Mouse (Mus musculus) T-helper 1 cell (primary cell): ENCODE results near the gene Nup85.
"Not testable (repeated sequence)": the region's sequence is repeated elsewhere in the genome, so short reads cannot be mapped to it uniquely, and the experiment has no call there.

Source experiments
- in situ Hi-C: fragments of 300-600 bp; cut with MboI, MseI; formaldehyde crosslinking; loops from one replicate; pipeline ENCODE4 v1.15.1; 2025; ENCODE audit warnings: high pct_unique_total_duplicates

Nup85 gene

GRCm38 (mm10) chr11:115564064-115564809, at the start of gene Nup85:
Gene Nup85 (plus strand): TSS chr11:115564434.
- in situ Hi-C loops: no loop called here

DNA sequence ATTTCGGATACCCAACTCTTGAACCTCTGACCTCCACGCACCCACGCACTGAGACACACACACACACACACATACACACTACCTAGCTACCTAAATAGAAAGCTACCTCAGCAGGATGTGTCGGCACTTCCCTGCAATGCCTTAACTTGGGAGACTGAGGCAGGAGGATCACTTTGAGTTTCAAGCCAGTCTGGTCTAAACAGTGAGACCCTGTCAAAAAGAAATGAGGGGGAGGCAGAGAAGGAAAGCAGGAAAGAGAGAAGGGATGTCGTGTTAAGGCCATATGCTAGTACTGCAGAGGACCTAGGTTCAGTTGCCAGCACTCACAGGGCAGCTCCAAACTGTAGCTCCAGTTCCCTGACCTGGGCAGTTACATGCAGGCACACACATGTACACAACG, 49.2 kb upstream of the Nup85 start:
- in situ Hi-C loops: loop anchor here (5.0 kb wide), 1 partner anchor 78 kb away; no protein-coding TSS in a partner anchor

DNA sequence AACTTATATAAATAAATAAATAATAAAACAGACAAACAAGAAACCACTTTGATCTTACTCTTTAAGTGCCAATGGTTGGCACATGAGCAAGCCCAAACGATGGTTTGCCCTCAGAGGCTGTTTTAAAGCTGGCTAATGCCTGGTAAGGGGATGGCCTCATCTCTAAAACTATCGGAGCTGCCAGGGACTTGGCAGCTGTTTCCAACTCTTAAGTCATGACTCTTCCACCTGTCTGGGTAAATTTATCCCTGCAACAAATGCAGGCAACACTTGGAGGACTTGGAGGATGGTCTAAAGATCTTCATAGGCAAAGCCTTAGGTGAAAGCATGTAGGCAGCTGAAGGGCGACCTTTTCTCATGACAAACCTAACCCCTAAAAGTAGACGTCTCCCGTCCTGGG, 47.3 kb upstream of the Nup85 start:
- in situ Hi-C loops: loop anchor here (5.0 kb wide), 1 partner anchor 80 kb away; no protein-coding TSS in a partner anchor

DNA sequence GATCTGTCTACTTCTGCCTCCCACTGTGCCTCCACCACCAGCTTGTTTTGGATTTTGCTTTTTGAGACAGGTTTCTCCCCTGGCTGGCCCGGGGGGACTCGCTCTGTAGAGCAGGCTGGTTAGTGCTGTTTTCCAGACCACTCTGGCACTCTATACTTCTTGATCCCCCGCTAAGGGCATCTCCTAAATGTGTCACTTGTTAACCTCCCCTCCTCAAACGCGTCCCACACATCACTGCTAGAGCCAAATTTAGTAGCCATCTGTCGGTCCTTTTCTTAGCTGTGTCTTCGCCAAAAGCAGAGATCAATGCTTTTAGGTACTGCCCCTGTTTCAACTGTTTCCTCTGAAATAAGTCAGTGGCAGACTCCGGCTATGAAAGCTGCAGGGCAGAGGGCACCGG, 45.5 kb upstream of the Nup85 start:
- in situ Hi-C loops: loop anchor here (5.0 kb wide), 1 partner anchor 81 kb away; no protein-coding TSS in a partner anchor

GRCm38 (mm10) chr11:115519581-115519980, 44.7 kb upstream of the Nup85 start:
- in situ Hi-C loops: loop anchor here (5.0 kb wide), 1 partner anchor 82 kb away; no protein-coding TSS in a partner anchor

DNA sequence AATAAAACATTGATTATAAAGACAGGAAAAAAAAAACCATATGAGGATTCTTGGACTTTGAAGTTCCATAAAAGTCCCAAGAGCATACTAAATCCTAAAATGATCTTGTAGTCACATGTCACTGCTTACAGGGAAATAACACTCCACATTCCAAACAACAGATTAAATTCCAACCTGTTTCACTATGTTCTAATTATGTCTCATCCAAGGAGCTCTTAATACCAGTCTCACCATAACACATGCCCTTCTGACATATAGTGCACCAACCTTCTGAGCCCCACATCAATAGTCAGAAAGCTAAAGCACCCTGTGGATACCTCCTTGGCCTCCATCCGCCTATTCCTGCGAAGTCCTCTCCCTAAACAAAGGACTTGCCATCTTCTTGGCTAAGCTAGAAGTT, 44.0 kb upstream of the Nup85 start:
- in situ Hi-C loops: no loop called here

DNA sequence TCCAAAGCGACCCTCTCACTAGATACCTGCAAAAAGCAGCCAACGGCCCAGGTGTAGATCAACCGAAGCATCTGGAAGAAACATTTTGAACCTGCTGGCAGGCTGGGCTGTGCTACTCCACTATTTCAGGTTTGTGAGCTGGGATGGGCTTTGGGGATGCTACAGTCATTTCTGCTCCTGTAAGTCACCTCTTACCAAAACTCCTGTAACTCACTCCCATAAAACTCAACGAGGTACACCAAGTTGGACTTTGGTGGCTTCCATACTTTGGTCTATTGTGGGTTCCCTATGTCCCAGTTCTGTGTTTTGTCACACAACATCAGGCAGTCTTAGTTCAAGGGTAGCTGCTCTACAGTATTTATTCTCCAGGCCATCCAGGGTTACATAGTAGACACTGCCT, 43.2 kb upstream of the Nup85 start:
- in situ Hi-C loops: no loop called here

DNA sequence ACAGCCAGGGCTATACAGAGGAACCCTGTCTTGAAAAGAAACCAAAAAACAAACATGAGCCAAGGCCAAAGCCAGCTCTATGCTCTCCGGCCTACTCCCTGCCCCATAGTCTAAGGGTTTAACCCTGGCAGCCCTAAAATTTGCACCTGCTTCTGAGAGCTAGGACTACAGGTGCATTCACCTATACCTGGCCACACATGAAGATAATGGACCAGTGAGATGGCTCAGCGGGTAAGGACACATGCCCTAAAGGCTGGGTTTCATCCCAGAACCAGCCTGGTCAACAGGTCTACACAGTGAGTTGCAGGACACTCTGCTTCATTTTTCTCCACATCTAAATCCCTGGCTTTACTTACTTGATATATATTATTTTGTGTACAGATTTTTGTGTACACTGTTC, 42.0 kb upstream of the Nup85 start:
- in situ Hi-C loops: no loop called here

DNA sequence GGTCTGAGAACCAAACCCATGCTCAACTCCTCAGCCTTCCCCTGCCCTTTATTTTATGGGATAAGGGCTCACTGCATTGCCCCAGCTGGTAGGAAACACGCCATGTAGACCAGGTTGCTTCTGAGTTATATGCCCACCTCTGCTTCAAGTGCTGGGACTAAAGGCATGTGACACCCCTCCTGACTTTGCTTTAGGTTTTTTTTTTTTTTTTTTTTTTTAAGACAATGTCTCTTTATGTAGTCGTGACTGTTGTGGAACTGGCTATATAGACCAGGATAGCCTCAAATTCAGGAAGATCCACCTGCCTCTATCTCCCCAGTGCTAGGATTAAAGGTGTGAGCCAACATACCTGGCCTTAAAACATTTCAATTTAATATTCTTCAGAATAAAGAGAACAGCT, 41.5 kb upstream of the Nup85 start:
- in situ Hi-C loops: no loop called here

DNA sequence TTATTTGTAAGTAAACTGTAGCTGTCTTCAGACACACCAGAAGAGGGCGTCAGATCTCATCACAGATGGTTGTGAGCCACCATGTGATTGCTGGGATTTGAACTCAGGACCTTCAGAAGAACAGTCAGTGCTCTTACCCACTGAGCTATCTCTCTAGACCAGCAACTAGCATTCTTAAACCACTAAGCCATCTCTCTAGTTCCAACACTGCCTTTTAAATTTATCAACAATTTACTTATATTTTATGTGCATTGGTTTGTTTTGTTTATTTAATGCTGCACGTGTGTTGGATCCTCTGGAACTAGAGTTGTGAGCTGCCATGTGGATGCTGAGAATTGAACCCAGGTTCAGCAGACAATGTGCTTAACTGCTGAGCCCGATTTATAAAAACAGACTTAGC, 37.8 kb upstream of the Nup85 start:
- in situ Hi-C loops: not testable (repeated sequence)

DNA sequence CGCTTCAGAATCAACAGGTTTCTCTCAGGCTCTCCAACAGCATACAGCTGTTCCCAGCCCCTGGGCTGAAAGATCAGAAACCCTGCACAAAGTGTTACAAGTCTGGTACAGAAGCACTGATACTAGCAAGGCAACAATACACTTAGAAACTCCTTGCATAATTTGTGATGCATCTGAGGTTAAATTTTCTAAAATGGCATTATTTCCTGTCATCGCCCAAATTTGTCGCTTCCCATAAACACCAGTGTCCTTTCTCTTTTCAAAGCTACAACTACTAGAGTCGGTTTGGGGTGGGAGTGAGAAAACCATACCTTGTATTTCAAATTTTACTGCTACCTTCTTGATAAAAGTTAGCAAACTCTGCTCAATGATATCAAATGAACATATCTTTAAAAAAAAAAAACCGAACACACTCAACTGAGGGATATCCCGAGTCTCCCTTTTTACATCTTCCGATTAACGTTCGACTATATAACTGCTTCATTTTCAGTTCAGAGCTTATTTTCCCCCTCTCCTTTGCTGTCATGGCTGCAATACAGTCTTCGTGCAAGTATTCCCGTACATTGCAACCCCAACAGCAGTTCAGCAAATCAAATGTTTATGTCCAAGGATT, 29.4 kb upstream of the Nup85 start:
- in situ Hi-C loops: no loop called here

- in situ Hi-C loops: no loop called here
These were observed 28.7 kb upstream of the Nup85 start for GRCm38 (mm10) chr11:115535401-115536037.

DNA sequence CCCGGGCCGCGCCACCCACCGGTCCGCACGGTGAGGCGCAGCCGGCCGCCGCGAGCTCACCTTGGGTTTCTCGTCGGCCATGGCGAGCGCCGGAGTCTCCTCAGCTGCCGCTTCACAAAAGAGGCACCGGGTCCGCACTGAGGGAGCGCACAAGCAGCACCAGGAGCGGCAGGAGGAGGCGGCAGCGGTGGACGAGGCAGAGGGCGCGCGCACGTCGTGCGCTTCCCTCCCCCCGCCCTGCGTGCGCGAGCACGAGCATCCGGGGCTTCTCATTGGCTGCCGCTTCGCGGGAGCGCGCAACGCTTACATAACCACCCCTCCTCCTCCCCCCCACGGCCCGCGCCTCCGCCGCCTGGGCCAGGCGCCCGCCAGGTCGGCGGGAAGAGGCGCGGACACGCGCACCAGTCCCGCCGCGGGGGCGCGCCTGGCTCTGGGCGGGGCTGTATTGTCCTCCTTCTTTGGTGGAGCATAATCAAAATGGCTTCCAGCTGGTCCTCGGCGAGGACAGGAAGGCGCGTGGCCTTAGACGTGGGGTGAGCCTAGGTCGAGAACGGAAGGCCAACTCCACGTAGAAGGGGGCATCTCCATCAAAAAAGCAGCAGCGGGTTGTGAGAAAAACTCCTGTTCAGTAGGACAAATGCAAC, 28.1 kb upstream of the Nup85 start, which contains the start of gene Sumo2:
Gene Sumo2 (minus strand): TSS at position 239 of the 644 bp plus-strand sequence.
- in situ Hi-C loops: no loop called here

DNA sequence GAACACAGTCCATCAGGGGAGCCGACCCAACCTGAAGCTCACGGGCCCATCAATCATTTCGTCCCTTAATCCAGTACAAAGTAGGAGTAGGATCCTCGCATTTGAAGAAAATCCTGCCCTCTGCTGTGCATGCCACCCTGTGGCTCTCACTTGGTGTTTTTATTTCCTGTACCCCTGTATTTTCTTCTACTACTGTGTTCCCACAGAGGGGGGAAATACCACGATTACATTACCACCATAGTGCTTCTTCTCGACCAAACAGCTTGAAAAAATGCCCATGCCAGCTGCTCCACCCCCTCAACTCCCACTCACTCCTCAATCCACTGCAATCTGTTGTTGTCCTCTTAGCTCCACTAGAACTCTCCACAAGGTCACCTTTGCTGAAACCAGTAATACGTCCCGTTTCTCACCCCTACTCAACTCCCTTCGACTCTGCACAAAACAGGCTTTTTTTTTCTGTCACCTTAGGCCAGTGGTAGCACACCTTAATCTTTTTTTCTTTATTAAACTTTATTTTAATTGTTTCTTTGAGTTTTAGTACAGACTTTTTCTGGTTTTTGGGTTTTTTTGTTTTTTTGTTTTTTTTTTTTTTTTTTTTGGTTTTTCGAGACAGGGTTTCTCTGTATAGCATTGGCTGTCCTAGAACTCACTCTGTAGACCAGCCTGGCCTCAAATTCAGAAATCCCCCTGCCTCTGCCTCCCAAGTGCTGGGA, 27.2 kb upstream of the Nup85 start:
- in situ Hi-C loops: no loop called here

DNA sequence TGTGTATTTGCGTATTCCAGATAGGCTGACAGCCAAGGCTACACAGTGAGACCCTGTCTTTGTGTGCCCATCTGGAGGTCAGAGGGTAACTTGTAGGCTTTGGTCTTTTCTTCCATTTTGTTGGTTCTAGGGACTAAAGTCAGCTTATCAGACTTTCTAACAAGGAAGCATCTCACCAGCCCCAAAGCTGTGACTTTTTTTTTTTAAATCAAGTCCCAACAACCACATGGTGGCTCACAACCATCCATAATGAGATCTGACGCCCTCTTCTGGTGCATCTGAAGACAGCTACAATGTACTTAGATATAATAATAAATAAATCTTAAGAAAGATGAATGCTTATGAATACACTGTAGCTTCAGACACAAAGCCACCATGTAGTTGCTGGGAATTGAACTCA, 26.2 kb upstream of the Nup85 start:
- in situ Hi-C loops: no loop called here

GRCm38 (mm10) chr11:115543571-115543970, 20.7 kb upstream of the Nup85 start:
- in situ Hi-C loops: no loop called here

- in situ Hi-C loops: no loop called here
These were observed 11.5 kb upstream of the Nup85 start for GRCm38 (mm10) chr11:115552783-115553182.

GRCm38 (mm10) chr11:115555717-115556116, 8.5 kb upstream of the Nup85 start:
- in situ Hi-C loops: no loop called here

- in situ Hi-C loops: no loop called here
These were observed 828 bp upstream of the Nup85 start for GRCm38 (mm10) chr11:115563406-115563805.

DNA sequence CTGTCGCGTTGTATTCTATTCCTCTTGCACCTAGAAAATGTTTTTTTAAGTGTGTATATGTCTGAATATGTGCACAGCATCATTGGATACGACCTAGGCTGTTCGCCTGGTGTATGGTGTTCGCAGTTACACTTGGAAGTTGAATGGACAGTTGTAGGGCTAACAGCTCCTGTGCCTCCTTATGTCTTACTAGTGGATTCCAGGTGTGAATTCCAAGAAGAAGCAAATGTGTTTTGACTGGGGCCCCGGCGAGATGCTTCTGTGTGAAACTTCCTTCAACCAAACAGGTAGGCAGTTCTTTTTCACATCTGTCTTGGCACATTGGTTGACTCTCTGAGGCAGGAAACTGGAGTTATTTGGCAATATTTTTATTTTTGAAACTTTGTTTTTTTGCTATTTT, 727 bp downstream of the Nup85 start:
- in situ Hi-C loops: no loop called here

DNA sequence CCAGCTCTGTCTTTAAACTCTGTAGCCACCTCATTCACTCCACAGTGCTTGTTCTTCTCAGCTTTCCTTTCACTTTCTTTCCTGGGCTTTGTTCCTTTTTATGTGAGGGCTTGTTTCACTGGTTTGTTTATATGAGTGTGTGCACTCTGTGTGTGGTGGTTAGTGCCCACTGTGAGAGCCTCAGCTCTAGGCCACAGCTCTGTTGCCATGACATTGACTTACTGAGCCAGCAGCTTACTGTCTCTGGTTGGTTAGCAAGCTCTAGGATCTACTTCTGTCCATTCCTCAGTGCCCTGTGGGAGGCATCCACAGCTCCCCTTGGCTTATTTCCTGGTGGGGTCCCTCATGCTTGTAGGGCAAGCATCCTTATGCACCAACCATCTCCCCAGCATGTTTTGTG, 14.8 kb downstream of the Nup85 start:
- in situ Hi-C loops: no loop called here
